Comparison of ENCODE assay signal across 25 mouse cellular contexts in genomic region chr3:81736838-81737237, GRCm38 (mm10).
"Had no signal": no experiment of that assay in that cellular context is flagged by ENCODE, and none has a peak within 500 bp of the region (broad histone marks: within the 10 kb centered on the region; RNA-seq: fewer than 3 reads in every experiment).

No protein-coding gene starts in this region.

- H3K4me1 ChIP-seq: kidney, embryonic 15.5 days; limb, embryonic 12.5 days; limb, embryonic 15.5 days; lung, embryonic 15.5 days; megakaryocyte, embryonic 14.5 days; midbrain, embryonic 10.5 days; midbrain, embryonic 13.5 days; neural tube, embryonic 13.5 days had no signal

- H3K4me3 ChIP-seq: kidney, embryonic 15.5 days; limb, embryonic 12.5 days; limb, embryonic 15.5 days; lung, embryonic 15.5 days; megakaryocyte, embryonic 14.5 days; midbrain, embryonic 10.5 days; midbrain, embryonic 13.5 days; myocyte; neural tube, embryonic 13.5 days had no signal

- H3K4me2 ChIP-seq: kidney, embryonic 15.5 days; limb, embryonic 12.5 days; limb, embryonic 15.5 days; liver, embryonic 11.5 days; lung, embryonic 15.5 days; midbrain, embryonic 13.5 days; neural tube, embryonic 13.5 days had no signal

- H3K27ac ChIP-seq: kidney, embryonic 15.5 days; limb, embryonic 12.5 days; limb, embryonic 15.5 days; liver, embryonic 14.5 days; lung, embryonic 15.5 days; midbrain, embryonic 10.5 days; midbrain, embryonic 13.5 days; neural tube, embryonic 13.5 days had no signal

- DNase-seq: kidney, adult 11 months; kidney, adult 8-10 months; kidney, postnatal 14 days; kidney, postnatal 4 days; left cerebral cortex, postnatal 4 days; liver, postnatal 0 days; lung, postnatal 10 days; lung, postnatal 36 days; retina, postnatal 1 day; right cerebral cortex, postnatal 25 days; spleen, adult 18-20 months; thymus, adult 18-20 months; thymus, postnatal 36 days had no signal

- H3K36me3 ChIP-seq: kidney, embryonic 15.5 days; limb, embryonic 12.5 days; limb, embryonic 15.5 days; lung, embryonic 15.5 days; midbrain, embryonic 10.5 days; midbrain, embryonic 13.5 days; neural tube, embryonic 13.5 days had no signal

- H3K27me3 ChIP-seq: kidney, embryonic 15.5 days; limb, embryonic 12.5 days; limb, embryonic 15.5 days; lung, embryonic 15.5 days; megakaryocyte, embryonic 14.5 days; midbrain, embryonic 13.5 days; neural tube, embryonic 13.5 days had no signal

- ATAC-seq: liver, postnatal 0 days; midbrain, embryonic 13.5 days; midbrain, embryonic 16.5 days had no signal

- H3K9ac ChIP-seq: kidney, embryonic 15.5 days; limb, embryonic 12.5 days; limb, embryonic 15.5 days; liver, embryonic 14.5 days; liver, postnatal 0 days; lung, embryonic 15.5 days; midbrain, embryonic 13.5 days; neural tube, embryonic 13.5 days had no signal

- H3K9me3 ChIP-seq: kidney, embryonic 15.5 days; limb, embryonic 12.5 days; limb, embryonic 15.5 days; lung, embryonic 15.5 days; megakaryocyte, embryonic 14.5 days; midbrain, embryonic 10.5 days; midbrain, embryonic 13.5 days; neural tube, embryonic 13.5 days had no signal
